Mouse (Mus musculus): ENCODE measurements around the gene Olfr1155. TPM values are rescaled to one million over a fixed set of nuclear protein-coding genes. Genes with fewer than 3 reads are reported as not detected.

Gene Olfr1155
- total RNA-seq (2023) = not detected

DNA sequence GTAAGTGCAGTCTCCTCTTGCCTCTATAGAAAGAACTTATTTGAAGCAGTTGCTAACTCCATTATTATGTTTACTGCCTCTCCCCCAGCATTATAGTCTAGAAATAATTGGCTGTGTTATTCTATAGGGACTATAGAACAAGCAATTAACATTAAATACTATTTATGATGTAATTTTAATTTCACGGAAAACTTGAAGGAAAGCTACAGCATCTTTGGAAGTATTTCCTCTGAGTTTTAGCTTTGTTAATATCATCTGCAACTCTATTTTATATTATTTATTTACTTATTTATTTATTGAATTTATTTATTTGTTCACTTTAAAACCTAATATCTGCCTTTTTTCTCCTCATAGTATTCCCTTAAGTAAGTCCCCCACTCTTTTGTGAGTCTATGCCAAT, at the start of gene Olfr1155:
Gene Olfr1155 (minus strand): TSS at position 101 of the 400 bp plus-strand sequence.

DNA sequence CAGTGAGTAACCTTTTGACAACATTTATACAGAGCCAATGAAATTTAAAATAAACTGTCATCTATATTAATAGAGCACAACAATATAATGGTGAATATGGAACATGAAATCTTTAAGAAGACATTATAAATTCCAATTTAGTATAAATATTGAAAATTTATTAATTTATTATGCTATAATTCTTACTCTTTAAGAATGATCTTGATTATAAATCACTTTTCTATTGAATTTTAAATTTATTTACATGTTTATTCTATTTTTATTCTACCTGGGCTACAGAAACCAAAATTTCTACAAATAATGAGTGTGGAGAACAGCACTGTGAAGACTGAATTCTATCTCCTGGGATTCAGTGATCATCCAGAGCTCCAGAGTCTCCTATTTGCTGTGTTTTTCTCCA, 44.9 kb upstream of the Olfr1155 start, which contains the start of gene Olfr1158:
Gene Olfr1158 (plus strand): TSS at position 301 of the 400 bp plus-strand sequence.

DNA sequence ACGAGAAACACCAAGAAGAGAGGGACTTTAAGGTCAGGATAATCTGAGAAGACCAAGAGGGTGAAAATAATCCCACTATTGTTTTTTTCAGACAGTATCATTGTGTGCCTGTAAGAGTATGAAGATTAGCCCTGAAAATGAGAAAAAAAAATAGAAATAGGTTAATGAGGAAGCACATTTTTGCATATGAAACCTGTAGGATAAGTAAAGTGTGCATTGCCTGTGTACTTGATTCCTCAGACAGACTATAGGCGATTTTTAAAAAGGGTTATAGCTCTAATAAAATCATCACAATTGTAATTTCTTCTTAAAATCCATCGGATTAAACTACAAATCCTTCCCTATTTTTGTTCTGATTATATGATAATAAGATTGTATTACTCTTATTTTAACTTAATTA, 29.6 kb upstream of the Olfr1155 start, which contains the start of gene Olfr74:
Gene Olfr74 (minus strand): TSS at position 101 of the 400 bp plus-strand sequence.

DNA sequence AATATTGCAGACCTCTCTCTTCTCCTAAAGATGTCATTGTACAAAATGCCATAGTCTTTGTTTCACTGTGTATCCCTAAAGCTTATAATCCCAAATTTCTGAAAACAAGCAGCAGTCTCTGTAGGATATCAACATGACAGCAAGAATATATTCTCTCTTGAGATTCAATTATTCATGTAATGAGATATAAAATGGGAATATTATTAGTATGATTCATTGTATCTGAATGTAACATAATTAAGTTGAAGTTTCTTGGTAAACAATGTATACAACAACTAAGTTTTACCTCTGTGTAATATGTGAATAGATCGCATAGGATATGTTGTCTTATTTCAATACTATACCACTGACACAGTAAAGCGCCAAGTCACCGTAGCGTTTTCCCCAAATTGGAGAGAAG, 23.3 kb upstream of the Olfr1155 start, which contains the start of gene Olfr1157:
Gene Olfr1157 (minus strand): TSS at position 101 of the 400 bp plus-strand sequence.

DNA sequence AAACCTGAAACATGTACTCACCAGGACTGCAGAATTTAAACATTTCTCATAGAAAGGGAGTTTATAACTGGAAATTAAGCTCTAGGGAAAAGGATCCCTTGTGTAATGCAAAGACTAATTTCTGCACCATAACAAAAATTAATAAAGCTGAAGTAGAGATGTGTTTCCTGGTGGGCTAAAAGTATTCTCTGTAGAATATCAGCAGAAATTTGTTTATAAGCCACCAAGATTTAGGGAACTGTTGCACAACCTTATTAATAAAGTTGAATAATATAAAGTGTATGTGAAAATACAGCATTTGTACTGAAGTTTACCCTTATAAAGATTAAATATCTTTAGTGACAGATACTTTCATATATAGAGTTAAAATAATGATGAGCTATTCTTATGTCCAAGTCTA, 8.1 kb upstream of the Olfr1155 start, which contains the start of gene Olfr1156:
Gene Olfr1156 (minus strand): TSS at position 101 of the 400 bp plus-strand sequence.

DNA sequence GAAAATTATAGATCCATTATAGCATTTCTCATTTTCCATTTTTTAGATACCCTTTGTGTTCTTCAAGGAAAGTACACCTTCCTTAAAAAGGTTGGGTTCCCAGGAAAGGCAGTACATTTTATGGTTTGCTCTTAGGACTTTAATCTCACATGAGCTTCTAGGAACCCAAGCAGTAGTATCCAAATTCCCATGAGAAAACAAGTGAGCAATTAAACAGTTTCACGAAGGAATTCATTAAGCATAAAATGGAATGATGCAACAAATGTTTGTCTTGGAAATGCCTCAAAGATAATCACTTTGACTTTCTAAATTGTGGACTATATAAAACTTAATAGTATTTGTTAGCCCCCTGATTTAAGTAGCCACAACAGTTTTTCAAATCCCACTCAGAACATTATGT, 39.9 kb downstream of the Olfr1155 start, which contains the start of gene Olfr1154:
Gene Olfr1154 (minus strand): TSS at position 101 of the 400 bp plus-strand sequence.

DNA sequence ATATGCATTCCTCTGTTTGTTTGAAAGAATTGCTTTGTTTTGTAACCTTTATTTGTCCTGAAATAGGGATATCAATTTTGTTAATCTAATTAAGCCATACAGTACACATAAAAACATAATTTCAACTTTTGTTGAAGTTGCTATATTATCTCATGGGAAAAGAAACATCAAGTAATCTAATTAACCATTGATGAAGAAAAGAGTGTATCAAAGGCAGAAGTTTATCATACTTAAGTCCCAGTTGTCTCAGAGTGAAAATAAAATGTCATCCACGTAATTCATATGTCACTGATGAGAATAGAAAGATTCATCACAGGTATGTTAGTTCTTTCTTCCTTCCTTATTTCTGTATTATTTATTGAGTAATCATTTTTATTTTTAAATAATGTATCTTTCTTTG, 50.3 kb downstream of the Olfr1155 start, which contains the start of gene Olfr1153:
Gene Olfr1153 (plus strand): TSS at position 301 of the 400 bp plus-strand sequence.

Other genes with a start within 250 kb of the Olfr1155 start
- not detected for gene Olfr1137, start 232.0 kb downstream of the Olfr1155 start, total RNA-seq (2023)
- not detected for gene Olfr1138, start 205.2 kb downstream of the Olfr1155 start, total RNA-seq (2023)
- gene Olfr1140, start 201.4 kb downstream of the Olfr1155 start, total RNA-seq (2023) = not detected
- not detected for gene Olfr1141, start 191.1 kb downstream of the Olfr1155 start, total RNA-seq (2023)
- not detected for gene Olfr152, start 165.7 kb downstream of the Olfr1155 start, total RNA-seq (2023)
- not detected for gene Olfr1143, start 144.5 kb downstream of the Olfr1155 start, total RNA-seq (2023)
- gene Olfr1145, start 135.3 kb downstream of the Olfr1155 start, total RNA-seq (2023) = not detected
- not detected for gene Olfr1148, start 114.6 kb downstream of the Olfr1155 start, total RNA-seq (2023)
- gene Olfr1150-ps1, start 101.1 kb downstream of the Olfr1155 start, total RNA-seq (2023) = not detected
- not detected for gene Olfr1151, start 89.3 kb downstream of the Olfr1155 start, total RNA-seq (2023)
- gene Olfr1152, start 78.6 kb downstream of the Olfr1155 start, total RNA-seq (2023) = not detected
- gene Olfr1153, start 50.2 kb downstream of the Olfr1155 start, total RNA-seq (2023) = not detected
- gene Olfr1154, start 40.0 kb downstream of the Olfr1155 start, total RNA-seq (2023) = not detected
- gene Olfr1156, start 8.0 kb upstream of the Olfr1155 start, total RNA-seq (2023) = not detected
- gene Olfr1157, start 23.2 kb upstream of the Olfr1155 start, total RNA-seq (2023) = not detected
- gene Olfr74, start 29.5 kb upstream of the Olfr1155 start, total RNA-seq (2023) = not detected
- not detected for gene Olfr1158, start 45.0 kb upstream of the Olfr1155 start, total RNA-seq (2023)
- gene Olfr1160, start 63.1 kb upstream of the Olfr1155 start, total RNA-seq (2023) = not detected
- gene Olfr1161, start 77.6 kb upstream of the Olfr1155 start, total RNA-seq (2023) = not detected
- gene Olfr73, start 92.6 kb upstream of the Olfr1155 start, total RNA-seq (2023) = not detected
- not detected for gene Olfr1162, start 106.0 kb upstream of the Olfr1155 start, total RNA-seq (2023)
- not detected for gene Olfr1163, start 126.7 kb upstream of the Olfr1155 start, total RNA-seq (2023)
- gene Olfr1164, start 148.8 kb upstream of the Olfr1155 start, total RNA-seq (2023) = not detected
- not detected for gene Olfr1166, start 183.1 kb upstream of the Olfr1155 start, total RNA-seq (2023)
- gene Olfr1167, start 210.1 kb upstream of the Olfr1155 start, total RNA-seq (2023) = not detected
- gene Olfr1168, start 236.7 kb upstream of the Olfr1155 start, total RNA-seq (2023) = not detected